In genomic region chrX:158042255-158043056, GRCm38 (mm10) we compare ENCODE assay signal across 8 mouse cellular contexts. TPM values are rescaled to one million over a fixed set of nuclear protein-coding genes. Genes with fewer than 3 reads are reported as not detected.
DNase-seq lines count a peak whose midpoint lies in the region; ATAC-seq and TF ChIP-seq lines count a peak whose summit lies in the region.

No protein-coding gene starts in this region.

- TF ChIP-seq POLR2A in limb, embryonic 14.5 days (IDR thresholded peaks at IDR 0.05; ENCODE audit: borderline replicate concordance, extremely low read depth, insufficient read depth, insufficient read length): no peak

- peak; percentile 9 to 18 for DNase-seq in gastrocnemius, postnatal 4 days (ENCODE audit: low spot score in 2 of 2)
- DNase-seq in gastrocnemius, postnatal 25 days: no peak
- DNase-seq in ES-CJ7 (ENCODE audit: low read depth, low spot score): peak; percentile 4
- DNase-seq in cerebellum, postnatal 25 days: peak; percentile 68 to 69
- peak; percentile 5 for DNase-seq in limb, embryonic 14.5 days (ENCODE audit: low spot score)
- DNase-seq in spleen, adult 18-20 months: no peak

- H3K9me3 ChIP-seq in heart, embryonic 16.5 days (replicated peaks; ENCODE audit: control insufficient read depth, low read length): no peaks in the 10 kb centered on the region; the same call in 1 of the 2 replicates
- no peaks in the 10 kb centered on the region for H3K9me3 ChIP-seq in limb, embryonic 14.5 days (ENCODE audit: control insufficient read depth, low read length)
- no peaks in the 10 kb centered on the region for H3K9me3 ChIP-seq in neural tube, embryonic 15.5 days (replicated peaks)

- peak overlapping the region; percentile 64 for H3K9ac ChIP-seq in heart, embryonic 16.5 days (ENCODE audit: low read length)
- peak overlapping the region; percentile 65 for H3K9ac ChIP-seq in limb, embryonic 14.5 days (ENCODE audit: low read depth, low read length, severe bottlenecking)
- H3K9ac ChIP-seq in neural tube, embryonic 15.5 days (replicated peaks): peak overlapping the region; percentile 75

- peak overlapping the region; percentile 86 for H3K4me2 ChIP-seq in heart, embryonic 16.5 days (ENCODE audit: low read depth, low read length)
- H3K4me2 ChIP-seq in limb, embryonic 14.5 days (replicated peaks; ENCODE audit: low read depth, low read length, severe bottlenecking): peak overlapping the region; percentile 58
- peak overlapping the region; percentile 59 for H3K4me2 ChIP-seq in neural tube, embryonic 15.5 days

- 15% methylated on average over 59 of the region's 62 CpGs for WGBS in heart, embryonic 16.5 days
- 21% methylated on average over 39 of the region's 62 CpGs for WGBS in limb, embryonic 14.5 days
- 23% methylated on average over 59 of the region's 62 CpGs for WGBS in neural tube, embryonic 15.5 days

- no peak; the same call in 1 of the 2 replicates for ATAC-seq in heart, embryonic 16.5 days (replicated peaks; ENCODE audit: extremely low read depth, insufficient read depth, low FRiP score)
- peak; percentile 39 for ATAC-seq in limb, embryonic 14.5 days (ENCODE audit: low FRiP score, low read depth)
- peak; percentile 71 for ATAC-seq in neural tube, embryonic 15.5 days (ENCODE audit: low FRiP score)

- peak overlapping the region; percentile 60 for H3K4me3 ChIP-seq in heart, embryonic 16.5 days (ENCODE audit: low read length)
- peak overlapping the region; percentile 58 for H3K4me3 ChIP-seq in limb, embryonic 14.5 days (replicated peaks; ENCODE audit: low read length)
- H3K4me3 ChIP-seq in neural tube, embryonic 15.5 days (replicated peaks): peak overlapping the region; percentile 62

- no peaks in the 10 kb centered on the region for H3K4me1 ChIP-seq in heart, embryonic 16.5 days (ENCODE audit: control insufficient read depth, insufficient read depth, low read length)
- H3K4me1 ChIP-seq in limb, embryonic 14.5 days (ENCODE audit: control insufficient read depth, insufficient read depth, low read length): no peaks in the 10 kb centered on the region
- 0 out of 2 replicates have a peak, but pooled peaks cover 2% of the 10 kb centered on the region for H3K4me1 ChIP-seq in neural tube, embryonic 15.5 days

- no peak overlapping the region for H3K27ac ChIP-seq in heart, embryonic 16.5 days (ENCODE audit: low read length)
- peak overlapping the region; percentile 19; the same call in 1 of the 2 replicates for H3K27ac ChIP-seq in limb, embryonic 14.5 days (replicated peaks; ENCODE audit: low read depth, low read length)
- H3K27ac ChIP-seq in neural tube, embryonic 15.5 days (replicated peaks): peak overlapping the region; percentile 82

- H3K27me3 ChIP-seq in heart, embryonic 16.5 days (ENCODE audit: control insufficient read depth, insufficient read depth, low read length): peaks cover 2% of the 10 kb centered on the region
- H3K27me3 ChIP-seq in limb, embryonic 14.5 days (ENCODE audit: control insufficient read depth, insufficient read depth, low read length): no peaks in the 10 kb centered on the region
- H3K27me3 ChIP-seq in neural tube, embryonic 15.5 days (replicated peaks): no peaks in the 10 kb centered on the region

- H3K36me3 ChIP-seq in heart, embryonic 16.5 days (ENCODE audit: control insufficient read depth, insufficient read depth): no peaks in the 10 kb centered on the region
- H3K36me3 ChIP-seq in limb, embryonic 14.5 days (ENCODE audit: control insufficient read depth, insufficient read depth, low read length): no peaks in the 10 kb centered on the region
- no peaks in the 10 kb centered on the region for H3K36me3 ChIP-seq in neural tube, embryonic 15.5 days

RNA-seq across cellular contexts. Expression of gene Cnksr2, which starts 0.6 kb away (rescaled TPM):
- total RNA-seq in gastrocnemius, postnatal 4 days (2021): 1 to 10 TPM; 1.1 to 1.5 TPM
- total RNA-seq in gastrocnemius, postnatal 25 days (2021): under 1 TPM; 0.21 to 0.26 TPM
- polyA plus RNA-seq in heart, embryonic 16.5 days (2015; fragmentation: Nextera tagmentation; extraction: Ambion mirVana): 0.05 and 0.15 TPM in 2 replicates
- polyA plus RNA-seq in limb, embryonic 14.5 days (2012; rRNA removed): 2.6 and 2.9 TPM in 2 replicates
- 2.6 and 3.5 TPM in 2 replicates for polyA plus RNA-seq in limb, embryonic 14.5 days (2014; fragmentation: Nextera tagmentation; extraction: Ambion mirVana)
- 6.3 and 7.5 TPM in 2 replicates for polyA plus RNA-seq in neural tube, embryonic 15.5 days (2015; fragmentation: Nextera tagmentation; extraction: Ambion mirVana)

Comparison
In these comparisons a context has a peak if more than half of its experiments do, and no peak if none do; other contexts are left out.
1. DNase-seq: peak in gastrocnemius, postnatal 4 days (2 of 2), ES-CJ7 (single experiment), cerebellum, postnatal 25 days (2 of 2) and limb, embryonic 14.5 days (single experiment); none in gastrocnemius, postnatal 25 days (single experiment) and spleen, adult 18-20 months (0 of 2).
2. Peak in every context shown above with its lines, with median percentiles within 50 percentile points of each other: H3K4me2 ChIP-seq, H3K4me3 ChIP-seq and H3K9ac ChIP-seq.